Mouse (Mus musculus): ENCODE results near the gene Gm10220.

DNA sequence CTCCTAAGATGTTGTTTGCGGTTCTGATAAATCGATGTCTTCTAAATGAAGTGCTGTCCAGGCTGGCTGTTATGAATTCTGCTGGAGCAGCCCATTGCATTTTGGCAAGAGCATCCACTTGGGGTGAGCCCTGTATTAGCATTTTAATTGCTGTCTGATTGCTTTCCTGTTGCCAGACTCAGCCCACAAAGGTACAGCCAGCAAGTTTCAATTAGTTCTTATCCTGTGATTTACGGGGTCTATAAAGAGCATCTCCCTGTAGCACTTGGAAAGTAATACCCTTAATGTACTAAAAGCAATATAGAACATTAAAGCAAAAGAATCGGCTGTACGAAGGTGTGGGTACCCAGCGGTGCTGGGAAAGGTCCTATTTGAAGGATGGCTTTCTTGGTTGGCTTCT, 21.7 kb upstream of the Gm10220 start:
- no peak for TF ChIP-seq CTCF (IDR thresholded peaks at IDR 0.05; ENCODE audit: low read depth)
- TF ChIP-seq EP300 (optimal IDR thresholded peaks at IDR 0.05), result no peak
